Mouse (Mus musculus) megakaryocyte-erythroid progenitor cell, adult 5 weeks (primary cell): ENCODE data around the gene Ppp1r16b. TPM values are rescaled to one million over a fixed set of nuclear protein-coding genes. Genes with fewer than 3 reads are reported as not detected.

Experiments
- polyA plus RNA-seq: library from polyadenylated mRNA; stranded (reverse); fragments of >175 nt; gene quantifications from 2 replicates; pipeline ENCODE4 v1.2.3, GENCODE M21; 2012

Ppp1r16b gene
- 1.1 TPM in 2 replicates for polyA plus RNA-seq

DNA sequence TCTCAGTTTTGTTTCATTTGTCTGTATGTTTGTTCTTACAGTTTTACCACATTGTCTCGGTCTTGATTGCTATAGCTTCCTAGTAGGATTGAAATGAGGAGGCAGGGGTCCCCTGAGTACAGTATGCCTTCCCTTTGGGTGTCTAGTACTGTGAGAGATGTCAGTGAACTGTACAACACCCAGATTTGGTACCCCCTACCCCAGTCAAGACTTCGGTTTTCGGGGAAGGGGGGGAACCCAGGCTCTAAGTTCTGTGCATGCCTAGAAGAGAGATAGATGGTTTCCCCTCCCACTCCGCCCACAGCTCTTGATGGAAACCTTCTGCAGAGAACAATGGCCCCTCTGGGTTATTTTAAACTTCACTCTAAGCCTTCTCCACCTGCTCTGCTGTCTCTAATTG, at the start of gene Ppp1r16b:
TSS of gene Ppp1r16b (plus strand) at position 301 of the 400 bp plus-strand sequence.

DNA sequence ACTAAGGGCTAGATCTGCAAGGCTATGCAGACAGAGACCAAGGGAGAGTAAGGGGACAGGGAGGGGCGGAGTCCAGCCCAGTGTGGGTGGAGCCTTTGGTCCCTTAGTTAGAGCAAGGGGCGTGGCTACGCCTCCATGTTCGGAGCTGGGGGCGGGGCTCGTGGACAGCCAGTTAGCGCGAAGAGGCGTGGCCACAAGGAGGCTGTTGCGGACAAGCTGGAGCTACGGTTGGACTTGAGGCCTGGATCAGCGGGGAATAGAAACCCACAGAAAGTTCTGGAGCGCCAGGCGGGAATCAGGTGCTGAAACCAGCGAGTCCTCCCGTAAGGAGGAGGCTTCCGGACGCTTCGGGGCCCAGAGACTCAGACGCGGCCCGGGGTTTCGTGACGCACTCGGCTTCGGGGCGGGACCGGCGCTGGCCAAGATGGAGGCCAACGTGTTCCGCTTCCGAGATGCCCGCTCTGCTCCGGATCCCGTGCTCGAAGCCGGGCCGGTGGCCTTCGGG, 40.4 kb upstream of the Ppp1r16b start, which contains the start of gene Actr5:
TSS of gene Actr5 (plus strand) at position 171 of the 505 bp plus-strand sequence.

DNA sequence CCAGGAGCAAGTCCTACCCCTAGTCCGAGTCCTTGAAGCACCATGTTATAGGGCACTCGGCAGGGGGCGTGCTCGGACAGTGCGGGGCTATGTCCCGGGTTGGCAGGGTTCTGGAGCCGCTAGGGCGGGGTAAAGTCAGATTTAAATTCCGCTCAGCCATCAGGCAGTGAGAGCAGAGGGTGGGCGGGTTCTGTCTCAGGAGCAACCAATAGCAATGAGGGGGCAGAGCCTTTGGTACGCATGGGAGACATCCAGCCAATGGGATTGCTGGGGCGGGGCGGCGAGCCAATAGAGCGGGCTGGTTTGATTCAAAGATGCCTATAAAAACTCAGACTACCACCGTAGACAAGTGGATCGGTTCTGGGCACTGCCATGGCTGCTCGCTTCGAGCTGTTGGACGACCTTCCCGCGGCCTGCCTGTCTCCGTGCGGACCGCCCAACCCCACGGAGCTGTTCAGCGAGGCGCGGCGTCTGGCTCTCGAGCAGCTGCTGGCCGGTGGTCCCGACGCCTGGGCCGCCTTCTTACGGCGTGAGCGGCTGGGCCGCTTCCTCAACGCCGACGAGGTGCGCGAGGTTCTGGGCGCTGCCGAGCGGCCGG, 102.6 kb downstream of the Ppp1r16b start, which contains the start of gene Fam83d:
TSS of gene Fam83d (plus strand) at position 352 of the 598 bp plus-strand sequence.

DNA sequence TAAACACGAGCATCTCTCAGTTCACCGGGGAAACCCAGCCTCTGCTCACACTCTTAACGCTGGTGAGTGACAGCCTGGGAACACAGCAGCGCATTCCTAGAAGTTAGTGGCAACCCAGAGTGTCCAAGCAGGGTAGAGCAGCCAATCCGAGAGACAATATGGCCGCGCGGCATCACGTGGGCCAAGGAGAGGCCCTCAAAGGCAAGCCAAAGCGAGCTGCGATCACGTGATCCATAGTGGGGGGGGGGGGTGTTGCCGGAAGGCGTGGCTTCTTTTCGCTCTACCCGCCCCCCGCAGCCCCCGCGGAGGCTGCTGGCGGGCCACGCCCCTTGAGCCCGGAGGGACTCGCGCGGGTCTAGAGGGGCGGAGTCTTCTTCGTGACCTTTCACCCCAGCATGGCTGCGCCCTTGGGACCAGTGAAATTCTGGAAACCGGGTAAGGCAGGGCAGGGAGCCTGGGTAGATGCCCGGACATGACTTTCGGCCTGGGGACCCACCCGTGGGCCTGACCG, 129.4 kb downstream of the Ppp1r16b start, which contains the start of gene Dhx35:
TSS of gene Dhx35 (plus strand) at position 314 of the 511 bp plus-strand sequence.

Other genes with a start within 250 kb of the Ppp1r16b start
- 0.16 TPM in 1 of 2 replicates, not detected in the other for gene Adig, start 162.8 kb upstream of the Ppp1r16b start, polyA plus RNA-seq
- gene Arhgap40, start 152.6 kb upstream of the Ppp1r16b start, polyA plus RNA-seq, result 0.17 TPM in 1 of 2 replicates, not detected in the other
- 0.11 and 0.46 TPM in 2 replicates for gene Slc32a1, start 54.6 kb upstream of the Ppp1r16b start, polyA plus RNA-seq
- gene Actr5, start 40.5 kb upstream of the Ppp1r16b start, polyA plus RNA-seq, result 14.9 and 16.9 TPM in 2 replicates
- 4.7 and 6.7 TPM in 2 replicates for gene Fam83d, start 102.7 kb downstream of the Ppp1r16b start, polyA plus RNA-seq
- 5.3 and 6.8 TPM in 2 replicates for gene Dhx35, start 129.4 kb downstream of the Ppp1r16b start, polyA plus RNA-seq